Mouse (Mus musculus) G1E (cell line): ENCODE data around the gene 1110004F10Rik.

Source experiments
- CTCF ChIP-seq: IDR thresholded peaks from 2 replicates; pipeline ENCODE4 v1.5.1; 2012; ENCODE audit warnings: low read depth, low read length, inconsistent platforms, mixed read lengths
- GATA1 ChIP-seq: IDR thresholded peaks from 2 replicates; pipeline ENCODE4 v1.6.1; 2012; ENCODE audit warnings: borderline replicate concordance, low read length, inconsistent platforms, mixed read lengths
- GATA2 ChIP-seq: IDR thresholded peaks from 2 replicates; pipeline ENCODE4 v1.6.1; 2012; ENCODE audit warnings: low read depth, low read length, inconsistent platforms, borderline replicate concordance
- POLR2AphosphoS5 ChIP-seq: IDR thresholded peaks from 2 replicates; pipeline ENCODE4 v1.6.1; 2012; ENCODE audit warnings: low read depth, low read length, inconsistent platforms; ENCODE audit not compliant: insufficient replicate concordance
- TAL1 ChIP-seq: conservative IDR thresholded peaks from 2 replicates; pipeline ENCODE4 v1.6.1; 2012; ENCODE audit warnings: low read depth, low read length, inconsistent platforms, mixed read lengths

DNA sequence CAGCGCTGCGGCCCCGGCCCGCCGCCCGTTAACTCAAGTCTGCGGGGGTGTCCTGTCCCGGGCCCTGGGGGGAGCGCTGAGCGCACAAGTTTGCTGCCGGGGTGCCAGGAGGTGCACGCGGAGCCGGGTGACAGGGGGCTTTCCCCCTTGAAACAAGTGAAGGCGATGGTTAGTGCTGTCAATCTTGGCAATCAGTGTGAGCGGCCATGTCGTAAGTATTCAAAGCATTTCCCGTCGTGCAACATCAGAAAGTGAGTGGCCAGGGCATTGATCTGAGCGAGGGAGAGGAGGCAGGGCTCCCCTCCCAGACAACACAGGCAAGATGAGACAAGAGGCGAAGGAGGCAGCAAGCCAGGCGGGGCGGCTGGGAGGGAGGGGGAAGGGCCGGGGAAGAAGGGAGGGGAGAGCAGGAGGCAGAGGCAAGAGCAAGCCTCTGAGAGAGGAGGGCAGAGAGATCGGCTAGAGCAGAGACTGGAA lies 4.9 kb upstream of the 1110004F10Rik start:
- TF ChIP-seq CTCF = no peak
- no peak for TF ChIP-seq TAL1
- no peak for TF ChIP-seq GATA1
- TF ChIP-seq POLR2AphosphoS5 = no peak
- TF ChIP-seq GATA2 = no peak
